8 mouse cellular contexts compared by ENCODE assay signal in the genomic region with DNA sequence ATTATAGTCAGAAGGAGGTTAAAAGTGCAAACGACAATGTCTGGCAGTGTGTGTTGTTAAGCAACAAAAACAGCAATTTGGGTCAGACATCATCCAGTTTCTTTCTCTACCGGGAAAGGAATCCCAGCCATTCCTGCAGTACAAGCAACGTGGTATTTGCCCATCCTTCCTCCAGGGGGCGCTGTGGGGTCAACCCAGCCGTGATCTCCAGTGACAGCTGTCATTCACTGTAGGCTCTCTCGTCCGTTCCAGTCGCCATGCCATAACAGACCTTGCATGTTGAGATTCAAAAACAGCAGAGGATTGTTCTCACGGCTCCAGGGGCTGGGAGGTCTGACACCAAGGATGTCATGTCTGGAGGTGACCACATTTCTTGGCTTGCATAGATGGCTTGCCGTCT.
DNase-seq lines count a peak whose midpoint lies in the region; ATAC-seq and TF ChIP-seq lines count a peak whose summit lies in the region.

No protein-coding gene starts in this region.

- H3K4me3 ChIP-seq in kidney, postnatal 0 days (replicated peaks; ENCODE audit: low read depth, low read length) = no peak overlapping the region
- no peak overlapping the region for H3K4me3 ChIP-seq in kidney, embryonic 16.5 days (ENCODE audit: low read length)
- H3K4me3 ChIP-seq in limb, embryonic 11.5 days (ENCODE audit: low read depth, low read length) = no peak overlapping the region

- H3K4me2 ChIP-seq in kidney, postnatal 0 days (ENCODE audit: low read length) = no peak overlapping the region
- H3K4me2 ChIP-seq in kidney, embryonic 16.5 days (replicated peaks; ENCODE audit: low read depth, low read length) = no peak overlapping the region
- no peak overlapping the region for H3K4me2 ChIP-seq in limb, embryonic 11.5 days (ENCODE audit: low read depth, severe bottlenecking)

- 54% methylated on average over 10 of the region's 10 CpGs for WGBS in kidney, postnatal 0 days
- 57% methylated on average over 10 of the region's 10 CpGs for WGBS in kidney, embryonic 16.5 days
- WGBS in limb, embryonic 11.5 days = 52% methylated on average over 10 of the region's 10 CpGs

- peak; percentile 18 for DNase-seq in adrenal gland, postnatal 25 days
- DNase-seq in adrenal gland, adult 8-10 months = no peak
- peak; percentile 25 for DNase-seq in kidney, postnatal 0 days (ENCODE audit: low spot score)
- DNase-seq in R1 (ENCODE audit: low read depth, low spot score) = peak; percentile 65
- peak; percentile 52 for DNase-seq in limb, embryonic 11.5 days (ENCODE audit: low spot score)
- DNase-seq in splenic B cell, adult 2 months (ENCODE audit: low read depth, low spot score) = peak; percentile 15
- DNase-seq in ovary, postnatal 10 days (ENCODE audit: low spot score) = no peak

- no peak for ATAC-seq in kidney, postnatal 0 days (replicated peaks; ENCODE audit: low FRiP score, low read depth)
- no peak for ATAC-seq in kidney, embryonic 16.5 days (ENCODE audit: low FRiP score, low TSS enrichment)
- ATAC-seq in limb, embryonic 11.5 days (ENCODE audit: insufficient number of reproducible peaks, low FRiP score, low TSS enrichment, low read depth) = no peak

- no peaks in the 10 kb centered on the region for H3K27me3 ChIP-seq in kidney, postnatal 0 days (ENCODE audit: insufficient read depth, low read length)
- H3K27me3 ChIP-seq in kidney, embryonic 16.5 days (ENCODE audit: insufficient read depth, low read length) = no peaks in the 10 kb centered on the region
- no peaks in the 10 kb centered on the region for H3K27me3 ChIP-seq in limb, embryonic 11.5 days (ENCODE audit: control insufficient read depth, insufficient read depth, low read length)
- no peaks in the 10 kb centered on the region for H3K27me3 ChIP-seq in splenic B cell, adult 2 months (ENCODE audit: control insufficient read depth, insufficient read depth, low read length, poor library complexity, severe bottlenecking)

- TF ChIP-seq CTCF in kidney, postnatal 0 days (IDR thresholded peaks at IDR 0.05; ENCODE audit: low read depth) = peak; percentile 69

- H3K9ac ChIP-seq in kidney, postnatal 0 days (ENCODE audit: low read depth, low read length) = no peak overlapping the region
- no peak overlapping the region for H3K9ac ChIP-seq in kidney, embryonic 16.5 days (replicated peaks; ENCODE audit: low read length)
- no peak overlapping the region for H3K9ac ChIP-seq in limb, embryonic 11.5 days (ENCODE audit: low read length)

- no peak overlapping the region for H3K27ac ChIP-seq in kidney, postnatal 0 days
- no peak overlapping the region for H3K27ac ChIP-seq in kidney, embryonic 16.5 days (ENCODE audit: low read length)
- H3K27ac ChIP-seq in limb, embryonic 11.5 days (replicated peaks; ENCODE audit: low read depth, low read length) = no peak overlapping the region

- H3K9me3 ChIP-seq in kidney, postnatal 0 days (replicated peaks; ENCODE audit: low read length) = no peaks in the 10 kb centered on the region
- H3K9me3 ChIP-seq in kidney, embryonic 16.5 days (ENCODE audit: low read length) = no peaks in the 10 kb centered on the region
- no peaks in the 10 kb centered on the region for H3K9me3 ChIP-seq in limb, embryonic 11.5 days (ENCODE audit: control insufficient read depth, low read length)

- no peaks in the 10 kb centered on the region for H3K4me1 ChIP-seq in kidney, postnatal 0 days (replicated peaks; ENCODE audit: insufficient read depth, low read length)
- H3K4me1 ChIP-seq in kidney, embryonic 16.5 days (ENCODE audit: insufficient read depth, low read length) = no peaks in the 10 kb centered on the region
- H3K4me1 ChIP-seq in limb, embryonic 11.5 days (ENCODE audit: control insufficient read depth, insufficient read depth, low read length) = no peaks in the 10 kb centered on the region

- H3K36me3 ChIP-seq in kidney, postnatal 0 days (ENCODE audit: insufficient read depth, low read length) = no peaks in the 10 kb centered on the region
- no peaks in the 10 kb centered on the region for H3K36me3 ChIP-seq in kidney, embryonic 16.5 days (ENCODE audit: insufficient read depth, low read length)
- H3K36me3 ChIP-seq in limb, embryonic 11.5 days (ENCODE audit: control insufficient read depth, insufficient read depth, low read length) = no peaks in the 10 kb centered on the region
- no peaks in the 10 kb centered on the region for H3K36me3 ChIP-seq in splenic B cell, adult 2 months (ENCODE audit: control insufficient read depth, insufficient read depth, low read length, poor library complexity, severe bottlenecking)

Comparison
In these comparisons a context has a peak if more than half of its experiments do, and no peak if none do; other contexts are left out.
1. DNase-seq: peak in adrenal gland, postnatal 25 days (single experiment), kidney, postnatal 0 days (single experiment), R1 (single experiment), limb, embryonic 11.5 days (single experiment) and splenic B cell, adult 2 months (single experiment); none in adrenal gland, adult 8-10 months (single experiment) and ovary, postnatal 10 days (single experiment).